Mouse (Mus musculus) stomach, postnatal 0 days (tissue): ENCODE results near the gene Gga3. TPM values are rescaled to one million over a fixed set of nuclear protein-coding genes. Genes with fewer than 3 reads are reported as not detected.

Source experiments
- ATAC-seq: fragments of 200-750 bp; cut with Nextera tagmentation; 2 replicates; pipeline ENCODE4 v1.8.0; 2017; ENCODE audit not compliant: low FRiP score, low TSS enrichment
- DNase-seq: peaks from one replicate; pipeline ENCODE4 v3.0.0-alpha.2; 2016; ENCODE audit warnings: low spot score
- H3K27ac ChIP-seq: fragments of 300-500 bp; sonication (generic); replicated peaks from 2 replicates; pipeline ENCODE4 v1.5.1; 2014; ENCODE audit warnings: mild to moderate bottlenecking, control low read depth
- H3K27me3 ChIP-seq: fragments of 300-500 bp; sonication (generic); 2 replicates; pipeline ENCODE4 v1.6.1; 2014; ENCODE audit warnings: low read length; ENCODE audit not compliant: control insufficient read depth, insufficient read depth
- H3K36me3 ChIP-seq: fragments of 300-500 bp; sonication (generic); 2 replicates; pipeline ENCODE4 v1.6.1; 2014; ENCODE audit warnings: low read length, mixed read lengths; ENCODE audit not compliant: control insufficient read depth, insufficient read depth
- H3K4me1 ChIP-seq: fragments of 300-500 bp; sonication (generic); replicated peaks from 2 replicates; pipeline ENCODE4 v1.6.1; 2014; ENCODE audit warnings: antibody characterized with exemption; ENCODE audit not compliant: control insufficient read depth, insufficient read depth
- H3K4me2 ChIP-seq: fragments of 300-500 bp; sonication (generic); replicated peaks from 2 replicates; pipeline ENCODE4 v1.6.1; 2014; ENCODE audit warnings: low read depth, mild to moderate bottlenecking, control low read depth, moderate library complexity
- H3K4me3 ChIP-seq: fragments of 300-500 bp; sonication (generic); 2 replicates; pipeline ENCODE4 v1.5.1; 2014; ENCODE audit warnings: low read depth, low read length, control low read depth
- H3K9ac ChIP-seq: fragments of 300-500 bp; sonication (generic); 2 replicates; pipeline ENCODE4 v1.6.1; 2014; ENCODE audit warnings: mild to moderate bottlenecking, low read length, control low read depth, mixed read lengths
- H3K9me3 ChIP-seq: fragments of 300-500 bp; sonication (generic); 2 replicates; pipeline ENCODE4 v1.6.1; 2016; ENCODE audit warnings: low read length; ENCODE audit not compliant: control insufficient read depth
- CTCF ChIP-seq: IDR thresholded peaks from 2 replicates; pipeline ENCODE4 v1.5.1; 2016; ENCODE audit warnings: antibody characterized with exemption, low read depth, mild to moderate bottlenecking, moderate library complexity
- EP300 ChIP-seq: optimal IDR thresholded peaks from 2 replicates; pipeline ENCODE3; 2016; ENCODE audit warnings: antibody characterized with exemption
- WGBS: fragments of 180-500 bp; shearing (Covaris S2); extraction: QIAGEN DNeasy Blood & Tissue Kit; methylation state at CpG from one replicate; pipeline ENCODE4 v1.1.7; 2014; 5-methylcytosine and 5-hydroxymethylcytosine counted together
- polyA plus RNA-seq: library from polyadenylated mRNA; unstranded; fragments of >200 nt; fragmentation: Nextera tagmentation; extraction: Ambion mirVana; gene quantifications from 2 replicates; pipeline ENCODE4 v1.2.1, GENCODE M21; 2015

The Gga3 gene
- polyA plus RNA-seq, 1 experiment from 2014 or later = 5.2 TPM

DNA sequence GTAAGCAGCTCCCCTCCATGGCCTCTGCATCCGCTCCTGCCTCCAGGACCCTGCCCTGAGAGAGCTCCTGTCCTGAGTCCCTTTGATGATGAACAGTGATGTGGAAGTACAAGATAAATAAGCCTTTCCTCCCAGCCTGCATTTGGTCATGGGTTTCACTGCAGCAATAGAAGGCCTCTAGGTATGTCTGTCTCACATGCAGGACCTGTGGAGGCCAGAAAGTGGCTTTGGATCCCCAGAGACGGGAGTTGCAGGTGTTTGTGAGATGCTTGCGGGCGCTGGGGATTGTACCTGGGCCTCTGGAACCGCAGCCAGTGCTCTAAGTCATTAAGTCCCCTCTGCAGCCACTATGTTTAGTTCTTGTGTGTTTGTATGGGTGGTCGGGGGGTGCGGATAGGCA, 16.1 kb upstream of the Gga3 start:
- Histone ChIP-seq H3K9ac (no peak overlapping the region), H3K4me3 (no peak overlapping the region), H3K9me3 (no peaks in the 10 kb centered on the region), H3K4me2 (no peak overlapping the region), H3K27me3 (no peaks in the 10 kb centered on the region), H3K27ac (no peak overlapping the region), H3K4me1 (no peaks in the 10 kb centered on the region), H3K36me3 (peaks cover 16% of the 10 kb centered on the region)
- 93% methylated on average over 7 of the region's 7 CpGs for WGBS
- DNase-seq = no peak
- TF ChIP-seq EP300 (no peak), CTCF (no peak)
- no peak for ATAC-seq

DNA sequence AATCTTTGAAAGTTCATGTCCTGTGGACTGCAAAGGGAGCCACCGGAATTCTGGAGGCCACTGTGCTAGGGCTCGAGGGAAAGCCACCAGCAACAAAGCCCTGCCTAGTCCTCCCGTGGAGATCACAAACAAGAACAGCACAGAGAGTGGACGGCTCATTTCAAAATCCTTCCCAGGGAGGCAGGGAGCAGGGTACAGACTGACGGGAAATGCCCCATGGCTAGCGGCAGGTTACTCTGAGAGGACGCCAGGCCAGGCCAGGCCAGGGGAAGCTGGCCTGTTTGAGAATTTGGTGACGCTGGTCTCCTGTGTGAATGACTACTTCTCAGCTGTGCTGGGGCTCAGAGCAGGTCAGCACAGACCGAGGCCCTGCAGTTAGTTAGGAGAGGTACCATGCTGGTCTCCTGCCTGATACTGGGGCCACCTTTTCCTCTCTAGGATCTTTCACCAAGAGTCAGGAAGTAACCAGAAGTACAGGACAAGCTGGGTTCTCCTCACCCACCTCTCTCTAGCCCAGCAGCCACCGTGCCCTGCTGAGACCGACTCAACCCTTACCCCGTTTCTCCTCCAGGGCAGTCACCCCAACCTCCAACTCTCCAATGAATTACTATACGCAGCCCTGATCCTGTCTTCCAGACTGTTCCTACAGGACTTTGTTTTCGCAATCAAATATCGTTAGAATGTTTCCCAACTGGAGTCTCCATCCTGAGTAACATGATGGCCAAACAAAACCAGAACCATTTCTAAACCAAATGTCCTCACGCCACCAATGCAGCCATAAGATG, 15.1 kb upstream of the Gga3 start:
- Histone ChIP-seq H3K27ac (no peak overlapping the region), H3K36me3 (peaks cover 16% of the 10 kb centered on the region), H3K4me1 (no peaks in the 10 kb centered on the region), H3K4me2 (no peak overlapping the region), H3K27me3 (no peaks in the 10 kb centered on the region), H3K9me3 (no peaks in the 10 kb centered on the region), H3K4me3 (no peak overlapping the region), H3K9ac (no peak overlapping the region)
- TF ChIP-seq EP300 (no peak), CTCF (no peak)
- DNase-seq (no peak), ATAC-seq (no peak)
- WGBS = 82% methylated on average over 16 of the region's 16 CpGs

DNA sequence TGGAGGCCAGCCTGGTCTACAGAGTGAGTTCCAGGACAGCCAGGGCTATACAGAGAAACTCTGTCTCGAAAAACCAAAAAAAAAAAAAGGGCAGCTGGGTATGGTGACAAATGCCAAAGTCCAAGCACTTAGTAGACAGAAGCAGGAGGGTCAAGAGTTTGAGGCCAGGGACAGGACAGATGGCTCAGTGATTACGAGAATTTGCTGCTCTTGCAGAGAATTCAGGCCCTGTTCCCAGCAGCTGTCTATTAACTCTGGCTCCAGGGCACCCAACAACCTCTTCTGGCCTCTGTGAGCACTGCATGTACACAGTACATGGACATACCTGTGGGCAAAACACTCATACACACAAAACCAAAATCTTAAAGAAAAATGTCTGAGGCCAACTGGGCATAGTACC, 14.2 kb upstream of the Gga3 start:
- DNase-seq (no peak), ATAC-seq (no peak)
- Histone ChIP-seq H3K9ac (no peak overlapping the region), H3K27ac (no peak overlapping the region), H3K36me3 (peaks cover 16% of the 10 kb centered on the region), H3K4me1 (no peaks in the 10 kb centered on the region), H3K27me3 (no peaks in the 10 kb centered on the region), H3K4me2 (no peak overlapping the region), H3K4me3 (no peak overlapping the region), H3K9me3 (no peaks in the 10 kb centered on the region)
- 83% methylated on average over 2 of the region's 2 CpGs for WGBS
- TF ChIP-seq CTCF (no peak), EP300 (no peak)

DNA sequence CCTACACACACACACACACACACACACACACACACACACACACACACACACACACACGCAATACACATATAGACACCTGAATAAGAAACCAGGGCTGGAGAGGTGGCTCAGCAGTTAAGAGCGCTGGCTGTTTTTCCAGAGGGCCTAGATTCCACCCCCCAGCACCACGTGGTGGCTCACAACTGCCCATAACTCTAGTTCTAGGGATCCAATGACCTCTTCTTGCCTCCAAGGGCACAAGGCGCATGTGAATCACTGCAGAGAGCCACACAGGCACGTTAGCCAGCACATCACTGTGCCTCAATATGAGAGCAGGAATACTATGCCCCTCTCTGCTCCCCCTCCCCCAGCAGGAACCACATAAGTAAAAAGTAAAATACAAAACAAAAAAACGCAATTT, 13.0 kb upstream of the Gga3 start:
- peaks cover under 1% of the 10 kb centered on the region; the same call in 1 of the 2 replicates for H3K4me1 ChIP-seq
- no peak overlapping the region for H3K4me2 ChIP-seq
- ATAC-seq (no peak), DNase-seq (no peak)
- no peaks in the 10 kb centered on the region for H3K9me3 ChIP-seq
- TF ChIP-seq CTCF = no peak
- no peak for TF ChIP-seq EP300
- no peak overlapping the region for H3K9ac ChIP-seq
- H3K27ac ChIP-seq = no peak overlapping the region
- H3K36me3 ChIP-seq = peaks cover 13% of the 10 kb centered on the region
- no peak overlapping the region for H3K4me3 ChIP-seq
- no peaks in the 10 kb centered on the region for H3K27me3 ChIP-seq
- WGBS = 81% methylated on average over 6 of the region's 6 CpGs

GRCm38 (mm10) chr11:115616371-115616770, 12.5 kb upstream of the Gga3 start:
- ATAC-seq (no peak), DNase-seq (no peak)
- H3K9ac ChIP-seq = no peak overlapping the region
- no peaks in the 10 kb centered on the region for H3K27me3 ChIP-seq
- peaks cover 10% of the 10 kb centered on the region for H3K36me3 ChIP-seq
- WGBS = 87% methylated on average over 7 of the region's 7 CpGs
- no peaks in the 10 kb centered on the region for H3K9me3 ChIP-seq
- H3K4me3 ChIP-seq = no peak overlapping the region
- H3K27ac ChIP-seq = no peak overlapping the region
- H3K4me1 ChIP-seq = peaks cover 5% of the 10 kb centered on the region; the same call in 1 of the 2 replicates
- H3K4me2 ChIP-seq = no peak overlapping the region
- TF ChIP-seq EP300 = no peak

GRCm38 (mm10) chr11:115615875-115616274, 12.0 kb upstream of the Gga3 start:
- no peaks in the 10 kb centered on the region for H3K27me3 ChIP-seq
- peak overlapping the region; percentile 18; the same call in 1 of the 2 replicates for H3K9ac ChIP-seq
- no peak overlapping the region for H3K4me2 ChIP-seq
- H3K36me3 ChIP-seq = peaks cover 9% of the 10 kb centered on the region
- DNase-seq (no peak), ATAC-seq (no peak)
- whole genome bisulfite sequencing = 85% methylated on average over 6 of the region's 6 CpGs
- peak overlapping the region; percentile 58 for H3K27ac ChIP-seq
- no peaks in the 10 kb centered on the region for H3K9me3 ChIP-seq
- H3K4me1 ChIP-seq = peaks cover 5% of the 10 kb centered on the region; the same call in 1 of the 2 replicates
- H3K4me3 ChIP-seq = no peak overlapping the region
- TF ChIP-seq EP300 (no peak), CTCF (no peak)
